Mouse (Mus musculus): ENCODE data around the gene Zer1. TPM values are rescaled to one million over a fixed set of nuclear protein-coding genes. Genes with fewer than 3 reads are reported as not detected.
"Not testable (repeated sequence)": the region's sequence is repeated elsewhere in the genome, so short reads cannot be mapped to it uniquely, and the experiment has no call there.

The Zer1 gene
- 52.0 and 56.6 TPM in 2 replicates for polyA plus RNA-seq (2012; rRNA removed)

DNA sequence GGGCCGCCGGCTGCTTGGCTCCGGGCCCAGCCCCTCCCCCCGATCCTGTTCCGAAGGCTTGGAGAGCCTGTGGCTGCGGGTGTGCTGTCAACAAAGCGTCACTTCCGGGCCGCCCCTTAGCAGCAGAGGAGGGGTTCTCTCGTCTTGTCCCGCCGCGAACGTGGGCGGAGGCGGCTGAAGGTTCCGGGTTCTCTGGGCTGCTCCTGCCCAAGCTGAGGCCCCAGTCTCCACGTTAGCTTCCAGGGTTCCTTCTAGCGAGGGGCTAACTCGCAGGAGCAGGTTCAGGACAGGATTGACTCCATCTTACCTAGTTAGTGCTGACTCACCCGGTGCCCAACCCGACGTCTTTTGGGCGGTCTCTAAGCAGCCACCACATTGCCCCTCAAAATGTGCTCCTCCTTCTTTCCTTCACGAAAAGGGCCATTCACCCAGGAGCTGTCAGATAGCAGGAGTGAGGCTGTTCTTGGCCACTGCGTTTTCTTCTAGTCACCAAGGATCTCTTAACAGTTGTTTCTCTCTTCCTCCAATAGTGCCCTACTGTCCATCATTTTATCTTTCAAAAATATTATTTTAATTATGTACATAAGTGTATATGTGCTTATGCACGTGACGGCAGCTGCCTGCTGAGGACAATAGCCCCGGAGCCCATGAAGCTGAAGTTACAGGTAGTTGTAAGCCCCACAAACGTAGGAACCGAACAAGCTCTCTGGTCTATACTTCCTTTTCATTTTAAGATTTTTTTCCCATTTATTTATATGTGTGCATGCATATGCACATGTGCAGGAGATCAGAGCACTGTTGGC lies at the start of gene Zer1:
Gene Zer1 (minus strand): TSS at position 114 of the 803 bp plus-strand sequence.
- 8% methylated on average over 31 of the region's 31 CpGs for WGBS
- TF ChIP-seq CTCF (IDR thresholded peaks at IDR 0.05; ENCODE audit: insufficient read depth, low read length) = no peak
- peak; percentile 97 for TF ChIP-seq POLR2A (IDR thresholded peaks at IDR 0.05; ENCODE audit: borderline replicate concordance, extremely low read depth, low read depth, low read length)

DNA sequence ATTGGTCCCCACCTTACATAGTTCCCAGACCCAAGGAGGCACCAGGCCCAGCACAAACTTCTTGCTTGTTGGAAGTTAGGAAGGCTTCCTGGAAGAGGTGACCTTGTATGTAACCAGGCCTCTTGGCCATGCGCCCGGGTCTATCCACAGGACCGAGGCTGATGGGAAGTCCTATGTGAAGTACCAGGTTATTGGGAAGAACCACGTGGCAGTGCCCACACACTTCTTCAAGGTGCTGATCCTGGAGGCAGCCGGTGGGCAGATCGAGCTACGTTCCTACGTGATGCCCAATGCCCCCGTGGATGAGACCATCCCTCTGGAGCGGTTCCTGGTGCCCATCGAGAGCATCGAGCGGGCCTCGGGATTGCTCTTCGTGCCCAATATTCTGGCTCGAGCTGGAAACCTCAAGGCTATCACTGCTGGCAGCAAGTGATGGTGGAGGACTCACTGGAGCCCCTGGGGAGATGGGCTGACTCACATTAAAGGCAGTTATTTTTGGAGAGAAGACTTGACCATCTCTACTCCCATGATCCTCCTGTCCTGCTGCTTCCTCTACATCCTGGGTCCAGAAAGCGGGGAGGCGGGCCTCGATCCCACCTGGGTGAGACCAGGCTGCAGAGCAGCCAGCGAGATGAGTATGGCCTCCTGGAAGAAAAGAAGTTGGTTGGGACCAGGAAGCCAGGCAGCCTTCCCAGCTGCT lies 49.3 kb upstream of the Zer1 start:
- WGBS = 91% methylated on average over 20 of the region's 20 CpGs
- no peak for DNase-seq
- Histone ChIP-seq H3K4me3 (replicated peaks; ENCODE audit: extremely low read depth, low read depth, low read length) (no peak overlapping the region), H3K4me1 (ENCODE audit: control insufficient read depth, insufficient read depth, low read length) (peaks cover 13% of the 10 kb centered on the region)
- TF ChIP-seq CTCF (IDR thresholded peaks at IDR 0.05; ENCODE audit: insufficient read depth, low read length) (no peak), POLR2A (IDR thresholded peaks at IDR 0.05; ENCODE audit: borderline replicate concordance, extremely low read depth, low read depth, low read length) (no peak)

More for the DNA sequence above, at the start of gene Zer1:
- DNase-seq = peak; percentile 97
- peak within 1 kb of the TSS; percentile 92 for H3K4me3 ChIP-seq (replicated peaks; ENCODE audit: extremely low read depth, low read depth, low read length)
- peaks cover 2% of the 10 kb centered on the region; the same call in 1 of the 2 replicates for H3K4me1 ChIP-seq (ENCODE audit: control insufficient read depth, insufficient read depth, low read length)

DNA sequence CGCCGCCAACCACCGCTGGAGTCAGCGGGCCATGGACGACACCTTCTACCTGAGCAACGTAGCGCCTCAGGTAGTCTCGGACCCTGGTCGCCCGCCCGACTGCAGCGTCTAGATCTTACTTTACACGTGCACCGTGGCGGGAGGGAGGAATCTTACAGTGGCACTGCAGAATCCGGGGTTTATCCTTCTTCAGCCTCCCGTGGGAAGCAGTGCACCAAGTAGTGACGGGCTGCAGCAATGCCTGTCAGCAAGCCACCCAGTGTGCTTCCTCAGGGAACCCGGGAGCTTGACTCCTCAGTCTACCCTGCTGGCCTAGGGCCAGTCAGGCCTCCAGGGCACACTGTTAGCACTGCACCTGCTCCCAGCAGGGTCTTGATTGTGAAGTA lies 47.6 kb upstream of the Zer1 start:
- DNase-seq = no peak
- peaks cover 6% of the 10 kb centered on the region for H3K4me1 ChIP-seq (ENCODE audit: control insufficient read depth, insufficient read depth, low read length)
- WGBS = 2% methylated on average over 19 of the region's 19 CpGs
- H3K4me3 ChIP-seq (replicated peaks; ENCODE audit: extremely low read depth, low read depth, low read length) = peak overlapping the region; percentile 70
- TF ChIP-seq POLR2A (IDR thresholded peaks at IDR 0.05; ENCODE audit: borderline replicate concordance, extremely low read depth, low read depth, low read length) (no peak), CTCF (IDR thresholded peaks at IDR 0.05; ENCODE audit: insufficient read depth, low read length) (no peak)

DNA sequence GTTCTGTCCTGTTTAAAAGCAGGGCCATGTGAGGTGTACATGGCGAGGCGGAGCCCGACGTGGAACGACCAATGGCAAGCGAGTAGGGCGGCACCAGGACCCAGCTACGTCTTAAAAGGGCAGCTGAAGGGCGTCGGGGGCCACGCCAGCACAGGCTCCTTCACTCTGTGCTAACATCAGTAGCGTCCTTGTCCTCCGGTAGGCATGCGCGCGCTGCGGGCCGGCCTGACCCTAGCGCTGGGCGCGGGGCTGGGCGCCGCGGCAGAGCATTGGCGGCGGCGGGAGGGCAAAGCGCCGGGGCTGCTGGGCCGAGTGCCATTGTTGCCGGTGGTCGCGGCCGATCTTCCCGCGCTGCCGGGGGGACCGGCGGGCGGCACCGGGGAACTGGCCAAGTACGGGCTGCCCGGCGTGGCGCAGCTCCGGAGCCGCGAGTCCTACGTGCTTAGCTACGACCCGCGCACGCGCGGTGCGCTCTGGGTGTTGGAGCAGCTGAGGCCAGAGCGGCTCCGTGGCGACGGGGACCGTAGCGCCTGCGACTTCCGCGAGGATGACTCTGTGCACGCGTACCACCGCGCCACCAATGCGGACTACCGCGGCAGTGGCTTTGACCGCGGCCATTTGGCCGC lies 47.1 kb upstream of the Zer1 start, which contains the start of gene Endog:
Gene Endog (plus strand): TSS at position 123 of the 626 bp plus-strand sequence.
- TF ChIP-seq CTCF (IDR thresholded peaks at IDR 0.05; ENCODE audit: insufficient read depth, low read length) (no peak), POLR2A (IDR thresholded peaks at IDR 0.05; ENCODE audit: borderline replicate concordance, extremely low read depth, low read depth, low read length) (peak; percentile 95)
- under 1% methylated on average over 74 of the region's 75 CpGs for WGBS
- H3K4me3 ChIP-seq (replicated peaks; ENCODE audit: extremely low read depth, low read depth, low read length) = peak within 1 kb of the TSS; percentile 70
- DNase-seq = peak; percentile 85
- peaks cover 6% of the 10 kb centered on the region for H3K4me1 ChIP-seq (ENCODE audit: control insufficient read depth, insufficient read depth, low read length)

DNA sequence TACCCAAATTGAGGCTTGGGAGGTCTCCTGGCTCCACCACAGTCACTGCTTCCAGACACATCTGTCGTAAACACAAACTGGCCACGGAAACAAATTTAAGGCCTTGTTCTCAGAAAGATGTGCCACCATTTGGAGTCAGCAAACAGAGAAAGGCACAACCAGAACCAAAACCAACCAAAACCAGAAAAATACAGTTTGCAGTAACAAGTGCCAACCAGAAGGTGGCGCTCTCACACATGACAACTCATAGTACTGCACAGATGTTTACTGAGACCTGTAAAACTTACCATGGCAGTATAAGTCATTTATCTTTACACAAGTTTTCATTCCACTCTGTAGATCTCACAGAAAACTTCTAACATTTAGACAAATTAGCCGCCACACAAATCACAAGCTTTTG lies 42.3 kb upstream of the Zer1 start:
- Histone ChIP-seq H3K4me3 (replicated peaks; ENCODE audit: extremely low read depth, low read depth, low read length) (no peak overlapping the region), H3K4me1 (ENCODE audit: control insufficient read depth, insufficient read depth, low read length) (peaks cover 2% of the 10 kb centered on the region; the same call in 1 of the 2 replicates)
- WGBS = 59% methylated on average over 4 of the region's 4 CpGs
- TF ChIP-seq POLR2A (IDR thresholded peaks at IDR 0.05; ENCODE audit: borderline replicate concordance, extremely low read depth, low read depth, low read length) = no peak
- TF ChIP-seq CTCF (IDR thresholded peaks at IDR 0.05; ENCODE audit: insufficient read depth, low read length) = no peak
- no peak for DNase-seq

DNA sequence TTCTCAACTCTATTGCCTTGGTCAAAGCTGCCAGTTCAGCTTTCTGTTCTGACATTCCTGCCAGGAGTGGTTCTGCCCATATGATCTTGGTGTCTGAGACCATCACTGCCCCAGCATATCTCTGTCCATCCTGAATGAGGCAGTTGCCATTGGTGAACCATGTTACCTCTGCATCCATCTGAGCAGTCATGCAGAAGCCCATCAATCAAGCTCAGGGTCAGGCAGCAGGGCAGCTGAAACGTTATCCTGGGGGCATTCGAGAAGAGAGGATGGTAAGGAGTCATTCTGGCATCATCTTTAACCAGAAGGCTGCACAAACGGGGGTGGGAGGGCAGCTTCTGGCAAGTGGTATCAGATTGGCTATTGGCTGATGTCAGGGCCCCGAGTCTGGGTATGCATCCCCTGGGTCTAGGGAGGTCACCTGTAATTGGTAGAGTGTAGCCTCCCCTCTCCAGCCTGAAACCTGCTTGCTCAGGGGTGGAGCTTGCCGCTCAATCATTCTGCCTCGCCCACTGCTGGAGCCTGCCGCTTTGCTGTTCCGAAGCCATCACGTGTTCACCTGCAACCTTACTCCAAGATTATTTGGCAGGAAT lies 40.1 kb upstream of the Zer1 start:
- DNase-seq = no peak
- no peaks in the 10 kb centered on the region for H3K4me1 ChIP-seq (ENCODE audit: control insufficient read depth, insufficient read depth, low read length)
- no peak for TF ChIP-seq POLR2A (IDR thresholded peaks at IDR 0.05; ENCODE audit: borderline replicate concordance, extremely low read depth, low read depth, low read length)
- no peak for TF ChIP-seq CTCF (IDR thresholded peaks at IDR 0.05; ENCODE audit: insufficient read depth, low read length)
- no peak overlapping the region for H3K4me3 ChIP-seq (replicated peaks; ENCODE audit: extremely low read depth, low read depth, low read length)
- 44% methylated on average over 9 of the region's 9 CpGs for WGBS

DNA sequence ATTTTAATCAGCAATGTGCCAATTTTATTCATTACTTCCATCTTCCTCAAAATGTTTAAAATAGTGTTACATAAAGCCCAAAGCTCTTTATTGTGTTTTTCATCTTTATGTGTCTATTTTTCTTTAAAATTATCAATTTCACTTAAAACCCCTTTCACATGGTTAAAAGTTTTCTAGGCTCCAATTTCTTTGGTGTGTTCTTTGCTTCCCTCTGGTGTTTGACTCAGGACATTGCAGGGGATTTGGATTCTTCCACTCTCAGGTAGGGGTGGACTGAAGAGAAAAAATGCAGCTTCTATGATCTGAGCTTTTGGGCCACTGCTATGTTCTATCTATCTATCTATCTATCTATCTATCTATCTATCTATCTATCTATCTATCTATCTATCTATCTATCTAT lies 37.4 kb upstream of the Zer1 start:
- TF ChIP-seq CTCF (IDR thresholded peaks at IDR 0.05; ENCODE audit: insufficient read depth, low read length) (peak; percentile 13; the same call in 1 of the 2 replicates), POLR2A (IDR thresholded peaks at IDR 0.05; ENCODE audit: borderline replicate concordance, extremely low read depth, low read depth, low read length) (no peak)
- no peak for DNase-seq
- Histone ChIP-seq H3K4me3 (replicated peaks; ENCODE audit: extremely low read depth, low read depth, low read length) (no peak overlapping the region), H3K4me1 (ENCODE audit: control insufficient read depth, insufficient read depth, low read length) (no peaks in the 10 kb centered on the region)

DNA sequence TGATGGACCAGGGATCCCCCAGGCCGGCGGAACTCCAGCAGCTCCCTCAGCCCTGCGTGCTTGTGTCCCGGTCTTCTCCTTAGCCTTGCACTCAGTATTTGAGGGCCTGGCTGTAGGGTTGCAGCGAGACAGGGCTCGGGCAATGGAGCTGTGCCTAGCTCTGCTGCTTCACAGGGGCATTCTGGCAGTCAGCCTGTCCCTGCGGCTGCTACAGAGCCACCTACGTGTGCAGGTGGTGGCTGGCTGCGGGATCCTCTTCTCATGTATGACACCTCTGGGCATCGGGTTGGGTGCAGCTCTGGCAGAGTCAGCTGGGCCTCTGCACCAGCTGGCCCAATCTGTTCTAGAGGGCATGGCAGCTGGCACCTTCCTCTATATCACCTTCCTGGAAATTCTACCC lies 35.5 kb upstream of the Zer1 start:
- 76% methylated on average over 7 of the region's 10 CpGs for WGBS
- DNase-seq; H3K4me1 ChIP-seq (ENCODE audit: control insufficient read depth, insufficient read depth, low read length); H3K4me3 ChIP-seq (replicated peaks; ENCODE audit: extremely low read depth, low read depth, low read length): not testable (repeated sequence)

DNA sequence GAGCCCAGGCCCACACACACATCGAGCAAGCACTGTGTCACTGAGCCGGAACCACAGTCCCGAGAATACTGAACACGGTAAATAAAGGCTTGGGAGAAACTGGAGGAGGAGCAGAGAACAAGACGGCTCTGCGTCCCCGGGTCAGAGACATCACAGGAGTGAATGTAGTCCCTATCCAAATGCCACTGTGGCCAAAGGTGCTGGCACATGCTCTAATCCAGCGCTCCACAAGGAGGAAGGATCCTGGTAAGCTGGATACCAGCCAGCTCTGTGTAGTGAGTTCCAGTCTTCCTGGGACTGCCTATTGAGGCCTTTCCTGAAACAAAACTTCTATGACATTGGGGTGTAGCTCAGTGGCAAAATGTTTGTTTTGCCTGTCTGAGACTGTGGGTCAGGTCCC lies 28.2 kb upstream of the Zer1 start:
- no peak for DNase-seq
- Histone ChIP-seq H3K4me3 (replicated peaks; ENCODE audit: extremely low read depth, low read depth, low read length) (no peak overlapping the region), H3K4me1 (ENCODE audit: control insufficient read depth, insufficient read depth, low read length) (no peaks in the 10 kb centered on the region)
- TF ChIP-seq CTCF (IDR thresholded peaks at IDR 0.05; ENCODE audit: insufficient read depth, low read length) = no peak
- 75% methylated on average over 8 of the region's 8 CpGs for WGBS
